Mouse (Mus musculus): ENCODE results near the gene Ephb2.

Ephb2 gene

DNA sequence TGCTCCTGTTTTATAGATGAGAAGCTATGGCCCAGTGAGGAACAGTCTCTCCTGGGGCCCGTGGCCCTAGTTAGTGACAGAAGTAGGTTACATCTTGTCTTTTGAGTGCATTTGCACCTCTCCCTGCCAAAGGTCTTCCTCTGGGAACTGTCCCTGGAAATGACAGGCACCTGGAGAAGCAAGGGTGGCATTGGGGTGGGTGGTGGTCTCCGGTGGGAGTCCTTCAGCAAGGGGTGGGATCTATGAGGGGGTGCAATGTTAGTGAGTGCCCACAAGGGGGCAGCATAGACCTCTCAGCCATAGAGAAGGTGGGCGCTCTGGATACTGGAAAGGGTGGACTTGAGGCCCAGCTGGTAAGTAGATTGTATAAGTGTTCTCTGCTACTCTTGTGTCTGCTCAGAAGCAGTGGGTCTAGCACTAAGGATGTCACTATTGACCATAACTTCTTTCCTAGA lies 184.4 kb downstream of the Ephb2 start:
- peak; percentile 74 for DNase-seq (ENCODE audit: low spot score)

DNA sequence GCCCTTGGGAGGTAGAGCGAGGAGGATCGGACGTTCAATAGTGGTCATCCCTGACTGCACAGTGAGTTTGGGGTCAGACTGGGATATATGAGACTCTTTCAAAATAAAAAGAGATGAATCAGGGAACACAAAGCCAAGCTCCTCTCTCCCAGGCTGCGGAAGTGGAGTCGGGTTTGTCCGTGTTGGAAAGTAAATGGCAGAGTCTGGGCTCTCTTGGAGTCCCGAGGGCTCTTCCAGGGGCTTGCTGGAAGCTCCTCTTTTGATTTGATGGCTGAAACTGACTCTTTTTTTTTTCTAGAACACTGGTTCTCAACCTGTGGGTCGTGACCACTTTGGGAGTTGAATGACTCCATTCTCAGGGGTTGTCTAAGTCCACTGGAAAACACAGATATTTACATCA lies 185.5 kb downstream of the Ephb2 start:
- no peak for DNase-seq (ENCODE audit: low spot score)

DNA sequence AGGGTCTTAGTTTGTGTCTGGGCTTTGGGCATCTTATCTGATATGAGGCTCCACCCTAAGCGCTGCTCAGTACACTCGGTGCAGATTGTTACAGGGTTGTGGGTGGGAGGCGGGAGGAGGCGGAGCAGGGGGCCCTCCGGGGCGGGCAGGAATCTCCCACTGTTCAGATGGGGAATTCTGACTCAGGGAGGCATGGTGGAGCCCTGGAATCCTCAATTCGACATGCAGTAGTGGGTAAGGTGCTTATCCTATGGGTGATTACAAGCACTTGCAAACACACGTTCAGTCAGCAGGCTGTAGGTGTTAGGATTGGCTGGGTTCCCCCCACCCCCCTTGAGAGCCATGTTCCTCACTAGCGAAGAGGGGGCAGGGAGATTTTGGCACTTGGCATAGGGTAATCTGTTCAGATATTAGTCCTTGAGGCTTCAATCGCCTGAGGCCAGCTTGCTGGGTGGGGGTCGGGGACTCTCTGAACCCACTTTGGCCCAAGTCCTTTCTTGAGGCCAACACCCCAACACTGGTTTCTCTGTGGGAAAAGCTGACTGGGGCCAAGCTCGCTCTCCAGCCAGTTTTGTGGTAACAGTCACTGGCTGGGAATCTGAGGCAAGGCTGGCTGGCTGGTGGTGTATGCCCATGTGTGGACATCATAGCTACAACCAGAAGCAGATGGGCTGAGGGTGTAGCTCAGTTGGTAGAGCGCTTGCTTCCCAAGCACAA lies 186.2 kb downstream of the Ephb2 start:
- DNase-seq (ENCODE audit: low spot score) = no peak

DNA sequence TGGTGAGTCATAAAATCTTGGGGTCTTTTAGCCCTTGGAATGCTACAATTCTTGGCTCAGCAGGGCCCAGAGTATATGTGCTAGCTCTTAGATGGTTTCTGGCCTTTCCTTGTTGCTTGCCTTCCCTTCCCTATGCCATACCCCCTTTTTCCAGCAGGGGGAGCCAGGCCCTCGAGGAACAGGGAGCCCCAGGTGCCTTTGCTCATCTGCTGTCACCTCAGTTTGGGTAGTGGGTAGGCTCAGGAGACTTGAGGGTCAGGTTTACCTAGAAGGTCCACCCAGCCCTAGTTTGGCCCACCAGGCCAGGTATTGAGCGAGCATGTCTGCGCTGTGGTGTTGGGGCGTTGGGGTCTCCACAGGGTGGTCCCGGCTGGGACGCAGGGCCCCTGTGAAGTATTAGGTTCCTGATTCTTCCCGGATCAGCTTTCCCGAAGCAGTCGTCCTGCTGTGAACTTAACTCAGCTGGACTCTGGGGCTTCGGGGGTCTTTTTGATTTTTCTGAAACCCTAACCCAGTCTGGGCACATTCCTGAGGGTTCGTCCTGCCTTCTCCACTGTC lies 186.8 kb downstream of the Ephb2 start:
- DNase-seq (ENCODE audit: low spot score) = peak; percentile 84

DNA sequence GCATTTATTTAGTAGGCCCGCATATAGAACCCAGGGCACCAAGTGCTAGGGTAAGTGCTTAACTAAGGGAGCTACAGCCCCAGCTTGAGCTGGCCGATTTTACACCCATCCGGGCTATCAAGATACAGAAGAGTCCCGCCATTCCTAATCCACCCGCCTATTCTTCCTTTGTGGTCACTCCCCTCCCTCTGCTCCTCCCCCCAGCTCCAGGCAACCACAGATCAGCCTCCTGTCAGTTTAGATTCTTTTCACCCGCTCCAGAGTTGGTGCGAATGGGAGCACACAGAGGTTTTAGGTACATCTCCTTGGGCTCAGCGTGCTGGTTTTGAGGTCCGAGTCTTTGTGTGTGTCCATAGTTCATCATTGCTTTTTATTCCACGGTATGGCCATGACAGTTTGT lies 196.9 kb downstream of the Ephb2 start:
- peak; percentile 77 for DNase-seq (ENCODE audit: low spot score)

DNA sequence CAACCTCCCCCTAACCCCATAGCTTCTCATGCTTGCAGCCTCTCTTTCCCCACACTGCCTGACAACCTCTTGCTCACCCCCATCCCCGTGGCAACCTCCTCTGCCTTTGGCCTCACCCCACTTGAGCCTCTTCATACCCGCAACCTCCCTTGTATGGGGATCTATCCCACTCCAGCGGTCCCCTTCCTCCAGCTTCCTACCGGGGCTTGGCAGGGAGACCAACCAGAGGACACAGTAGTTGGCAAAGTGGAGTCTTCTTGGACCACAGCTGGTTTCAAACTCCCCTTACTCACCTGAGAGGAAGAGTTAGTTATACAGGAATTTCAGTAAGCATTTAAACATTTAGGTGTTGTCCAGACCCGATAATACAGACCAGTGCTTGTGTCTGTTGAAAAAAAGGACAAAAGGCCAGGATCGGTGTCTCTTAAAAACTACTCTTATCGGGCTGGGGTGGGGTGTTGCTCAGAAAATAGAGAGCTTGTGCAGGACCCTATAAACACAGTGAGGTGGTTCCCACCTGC lies 197.5 kb downstream of the Ephb2 start:
- no peak for DNase-seq (ENCODE audit: low spot score)

DNA sequence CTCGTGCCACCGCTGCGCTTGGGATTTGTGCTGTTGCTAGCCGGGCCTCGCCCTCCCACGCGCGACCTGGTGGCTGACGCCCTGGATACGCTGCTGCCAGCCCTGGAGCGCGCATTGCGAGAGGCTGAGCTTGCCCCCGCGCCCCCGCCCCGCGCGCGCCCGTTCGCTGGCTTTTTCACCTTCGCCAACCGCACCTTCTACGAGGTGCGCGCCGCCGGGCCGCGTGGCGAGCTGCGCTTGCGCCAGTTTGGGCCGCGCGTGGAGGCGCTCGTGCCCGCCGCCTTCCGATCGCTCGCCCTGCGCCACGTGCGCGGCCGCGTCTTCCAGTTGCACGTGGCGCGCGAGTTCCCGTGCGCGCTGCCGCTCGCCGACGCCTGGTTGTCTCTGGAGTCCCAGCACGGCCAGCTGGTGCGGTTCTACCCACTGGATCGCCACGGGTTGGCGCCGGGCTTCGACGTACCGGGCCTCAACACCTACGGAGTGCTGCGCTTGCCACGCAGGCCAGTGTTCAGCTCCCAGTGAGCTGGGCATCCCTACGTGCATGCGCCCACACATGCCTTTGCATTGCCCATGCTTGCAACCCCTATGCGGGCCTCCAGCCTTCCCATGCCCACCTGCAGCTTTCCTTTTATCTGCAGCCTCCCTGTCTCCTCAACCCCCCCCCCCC lies 198.1 kb downstream of the Ephb2 start:
- DNase-seq (ENCODE audit: low spot score) = peak; percentile 64

DNA sequence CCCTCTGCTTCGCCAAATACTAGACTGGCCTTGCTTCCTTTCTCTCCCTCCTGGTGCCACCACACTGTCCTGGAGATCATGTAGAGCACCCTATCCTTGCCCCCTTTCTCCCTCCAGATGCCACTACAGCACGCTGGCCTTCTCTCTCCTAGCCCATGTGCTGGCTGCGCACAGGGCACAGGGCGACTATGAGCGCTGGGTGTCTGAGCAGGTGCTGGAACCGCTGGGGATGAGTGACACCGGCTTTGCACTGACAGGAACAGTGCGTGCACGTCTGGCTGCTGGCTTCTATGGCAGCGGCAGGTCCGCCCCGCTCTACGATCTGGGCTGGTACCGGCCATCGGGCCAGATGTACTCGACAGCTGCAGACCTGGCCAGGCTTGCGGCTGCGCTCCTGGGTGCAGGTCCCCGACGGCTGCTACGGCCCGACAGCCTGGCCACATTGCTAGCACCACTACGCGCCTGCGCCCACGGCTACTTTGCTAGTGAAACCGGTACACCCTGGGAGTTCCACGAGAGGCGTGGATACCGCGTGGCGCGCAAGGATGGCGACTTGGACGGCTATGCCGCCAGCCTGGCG lies 198.7 kb downstream of the Ephb2 start:
- DNase-seq (ENCODE audit: low spot score) = no peak

DNA sequence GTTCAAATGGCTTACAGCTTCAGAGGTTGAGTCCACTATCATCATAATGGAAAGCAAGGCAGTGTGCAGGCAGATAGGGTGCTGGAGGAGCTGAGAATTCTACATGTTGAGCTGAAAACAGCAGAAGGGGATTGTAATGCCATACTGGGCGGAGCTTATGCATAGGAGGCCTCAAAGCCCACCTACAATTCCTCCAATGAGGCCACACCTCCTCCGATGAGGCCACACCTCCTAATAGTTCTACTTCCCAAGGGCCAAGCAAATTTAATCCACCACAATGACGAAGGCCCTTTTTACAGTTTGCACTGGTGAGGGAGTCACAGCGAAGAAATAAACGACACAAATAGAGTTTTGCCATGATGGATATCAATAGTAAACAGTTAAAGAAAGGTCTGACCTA lies 199.3 kb downstream of the Ephb2 start:
- DNase-seq (ENCODE audit: low spot score) = no peak

DNA sequence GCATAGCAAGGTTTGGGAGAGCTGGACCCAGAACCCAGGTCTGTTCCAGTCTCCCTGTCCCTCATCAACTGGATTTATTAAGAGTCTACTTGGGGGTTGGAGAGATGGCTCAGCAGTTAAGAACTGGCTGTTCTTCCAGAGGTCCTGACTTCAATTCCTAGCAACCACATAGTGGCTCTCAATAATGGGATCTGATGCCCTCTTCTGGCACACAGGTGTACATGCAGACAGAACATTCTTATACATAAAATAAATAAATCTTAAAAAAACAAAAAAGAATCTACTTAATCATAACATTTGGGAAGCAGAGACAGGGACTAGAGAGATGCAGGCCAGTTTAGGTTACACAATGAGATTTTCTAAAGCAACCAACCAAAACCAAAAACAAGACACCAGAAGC lies 199.8 kb downstream of the Ephb2 start:
- no peak for DNase-seq (ENCODE audit: low spot score)

DNA sequence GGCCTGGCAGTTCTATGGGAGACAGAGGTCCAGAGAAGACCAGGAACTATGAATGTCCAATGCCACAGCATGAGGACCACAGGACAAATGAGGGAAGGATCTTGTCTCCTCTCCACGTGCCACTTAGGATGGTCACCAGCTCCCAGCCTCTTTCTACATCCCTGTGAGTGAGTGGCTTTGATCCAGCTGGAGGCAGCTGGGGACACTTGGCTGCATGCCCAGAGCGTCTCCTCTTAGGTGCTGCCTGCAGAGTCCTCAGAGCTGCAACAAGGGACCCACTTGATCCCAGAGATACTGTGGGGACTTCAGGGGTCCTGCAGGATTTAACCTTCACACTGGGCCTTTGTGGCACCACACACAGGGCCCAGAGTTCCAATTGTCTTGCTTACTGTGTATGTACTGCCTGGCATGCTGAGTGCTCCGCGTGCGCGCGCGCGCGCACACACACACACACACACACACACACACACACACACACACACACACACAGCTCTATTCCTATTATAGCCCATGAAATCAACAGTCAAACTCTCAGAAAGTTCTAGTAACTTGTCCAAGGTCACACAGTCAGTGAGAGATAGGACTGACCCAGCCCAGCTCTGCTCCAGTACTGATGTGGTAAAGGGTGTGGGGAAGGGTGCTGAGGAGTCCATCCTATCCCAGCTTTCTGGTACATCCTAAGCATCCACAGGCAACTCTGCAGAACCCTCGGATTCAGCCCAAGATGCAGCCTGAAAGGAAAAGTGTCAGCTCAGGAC lies 204.4 kb downstream of the Ephb2 start:
- no peak for DNase-seq (ENCODE audit: low spot score)

DNA sequence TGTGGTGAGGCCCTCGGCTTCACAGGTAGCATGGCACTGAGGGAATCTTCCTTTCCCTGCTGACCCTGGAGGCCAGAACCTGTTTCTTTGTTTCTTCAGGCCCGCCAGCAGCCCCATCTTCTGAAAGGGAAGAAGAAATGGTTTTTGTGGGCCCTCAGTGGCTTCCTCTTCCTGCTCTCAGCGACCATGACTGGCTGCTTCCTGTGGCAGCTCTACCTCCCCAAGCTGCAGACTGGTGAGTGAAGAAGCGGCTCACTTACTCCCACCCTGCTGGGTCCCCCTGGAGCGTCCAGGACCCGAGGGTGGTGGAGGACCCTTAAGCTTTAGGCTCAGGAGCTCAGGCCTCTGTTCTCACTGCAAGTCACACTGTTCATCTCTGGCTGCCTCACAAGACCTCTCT lies 209.2 kb downstream of the Ephb2 start:
- no peak for DNase-seq (ENCODE audit: low spot score)

DNA sequence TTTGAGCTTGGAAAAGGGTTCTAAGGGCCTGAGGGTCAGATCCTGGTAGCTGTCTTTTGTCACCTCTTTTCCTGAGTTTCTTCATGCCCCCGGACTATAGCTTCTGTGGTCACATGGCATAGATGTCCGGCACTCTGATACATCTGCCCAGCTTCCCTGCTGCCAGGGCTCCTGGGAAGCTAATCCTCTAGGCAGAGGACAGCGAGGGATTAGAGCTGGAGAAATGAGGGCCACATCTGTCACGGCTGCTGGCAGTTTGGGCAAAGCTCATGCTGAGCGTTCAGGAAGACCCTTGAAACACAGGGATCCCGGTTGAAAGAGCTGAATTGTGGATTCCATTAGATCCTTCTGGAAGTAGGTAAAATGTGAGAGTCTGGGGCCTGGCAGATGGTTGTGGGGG lies 213.4 kb downstream of the Ephb2 start, which contains the start of gene Lactbl1:
Gene Lactbl1, plus strand, starts transcription at position 234 of the 400 bp plus-strand sequence.
- no peak for DNase-seq (ENCODE audit: low spot score)

DNA sequence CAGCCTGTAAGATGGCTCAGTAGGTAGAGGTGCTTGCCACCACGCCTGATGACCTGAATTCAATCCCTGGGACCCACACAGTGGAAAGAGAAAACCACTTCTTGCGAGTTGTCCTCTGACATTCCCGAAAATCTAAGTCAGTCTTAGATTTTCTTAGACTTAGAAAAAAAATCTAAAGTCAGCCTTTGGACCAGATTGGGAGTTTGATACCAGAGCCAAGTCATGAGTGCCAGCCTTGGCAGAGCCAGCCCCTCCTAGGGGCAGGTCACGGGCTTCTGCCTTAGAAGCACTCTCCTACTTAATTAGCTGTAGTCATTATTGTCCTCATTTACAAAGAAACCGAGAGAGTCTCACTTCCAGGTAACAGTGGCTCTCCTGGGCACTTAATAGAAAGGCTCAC lies 213.8 kb downstream of the Ephb2 start:
- no peak for DNase-seq (ENCODE audit: low spot score)

DNA sequence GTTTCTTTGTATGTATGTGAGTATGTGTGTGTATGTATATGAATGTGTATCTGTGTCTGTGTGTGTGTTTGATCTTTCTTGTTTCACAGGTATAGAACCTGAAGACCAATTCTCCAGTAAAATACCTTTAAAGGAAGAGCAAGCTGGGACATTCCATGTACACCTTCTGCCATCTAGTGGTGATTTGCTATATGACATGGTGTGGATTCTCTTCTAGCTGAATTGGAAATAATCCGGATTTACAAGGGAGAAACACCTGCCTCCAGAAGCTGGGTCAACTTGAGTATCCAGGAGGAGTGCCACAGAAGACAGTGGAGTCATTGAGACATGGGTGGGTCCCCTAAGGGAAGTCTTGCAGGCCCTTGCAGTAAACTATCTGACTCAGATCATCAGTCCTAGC lies 214.5 kb downstream of the Ephb2 start:
- DNase-seq (ENCODE audit: low spot score) = peak; percentile 87

DNA sequence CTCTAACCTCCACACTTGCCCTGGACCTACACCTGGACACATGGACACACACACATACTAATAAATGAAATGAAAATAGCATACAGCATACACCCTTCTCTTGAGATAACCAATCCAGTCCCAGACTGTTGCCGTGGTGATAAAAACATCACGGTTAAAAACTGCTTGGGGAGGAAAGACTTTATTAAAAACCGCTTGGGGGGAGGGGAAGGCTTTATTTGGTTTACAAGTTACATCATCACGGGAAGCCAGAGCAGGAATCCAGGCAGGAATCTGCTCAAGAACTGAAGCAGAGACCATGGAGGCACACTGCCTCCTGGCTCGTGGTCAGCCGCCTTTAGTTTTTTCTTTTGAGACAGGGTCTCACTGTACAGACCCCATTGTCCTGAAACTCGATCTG lies 222.1 kb downstream of the Ephb2 start:
- no peak for DNase-seq (ENCODE audit: low spot score)

DNA sequence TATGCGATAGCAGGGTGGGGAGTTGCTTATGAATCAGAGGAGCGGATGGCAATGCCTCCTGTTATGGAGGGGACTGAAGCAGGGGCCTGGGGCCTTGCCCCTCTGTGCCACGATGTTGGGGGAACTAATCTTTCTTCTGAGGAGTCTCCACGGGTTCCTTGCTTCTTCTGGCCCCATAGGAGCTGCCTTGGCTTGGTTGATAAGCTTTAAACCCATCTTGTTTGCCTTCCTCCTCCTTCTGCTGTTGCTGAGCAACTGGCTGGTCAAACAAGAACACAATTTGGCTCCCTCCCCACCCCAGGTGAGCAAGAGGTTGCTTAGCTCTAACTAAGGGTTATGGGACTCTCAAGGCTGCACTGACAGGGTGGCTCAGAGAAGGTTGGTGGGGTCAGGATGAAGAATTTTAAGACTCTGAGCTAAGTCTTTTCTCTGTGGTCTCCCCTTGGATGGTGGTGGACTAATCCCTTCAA lies 225.4 kb downstream of the Ephb2 start, which contains the start of gene Tex46:
Gene Tex46, plus strand, starts transcription at position 51 of the 470 bp plus-strand sequence.
- DNase-seq (ENCODE audit: low spot score) = no peak

DNA sequence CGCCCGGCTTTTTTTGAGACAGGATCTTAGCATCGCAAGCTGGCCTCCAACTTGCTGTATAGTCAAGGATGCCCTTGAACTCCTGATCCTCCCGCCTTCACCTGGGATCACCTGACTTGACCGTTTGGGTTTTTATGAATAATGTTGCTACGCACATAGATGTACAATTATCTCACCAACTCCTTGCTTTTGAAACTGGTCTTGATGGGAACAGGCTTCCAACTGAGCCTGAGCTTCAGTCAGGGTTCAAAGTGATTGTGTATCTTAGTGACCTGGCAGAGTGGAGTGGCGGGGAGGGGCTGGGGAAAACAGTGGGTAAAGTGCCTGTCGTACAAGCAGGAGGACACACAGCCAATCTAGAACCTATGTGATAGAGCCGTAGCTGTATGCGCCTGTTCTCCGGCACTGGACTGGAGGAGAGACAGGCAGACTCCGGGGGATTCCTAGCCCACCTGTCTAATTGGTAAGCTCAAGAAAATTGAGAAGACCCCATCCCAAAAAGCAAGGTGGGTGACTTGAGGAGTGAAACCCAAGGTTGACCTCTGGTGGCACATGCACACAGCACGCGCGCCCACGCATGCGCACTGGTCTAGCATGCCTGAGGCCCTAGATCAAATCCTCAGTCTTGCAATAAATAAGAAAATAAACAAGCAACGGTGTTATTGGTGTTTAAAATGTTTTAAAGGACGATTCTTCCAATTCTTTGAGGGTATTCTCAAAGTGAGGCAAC lies 229.9 kb downstream of the Ephb2 start:
- DNase-seq (ENCODE audit: low spot score) = no peak

DNA sequence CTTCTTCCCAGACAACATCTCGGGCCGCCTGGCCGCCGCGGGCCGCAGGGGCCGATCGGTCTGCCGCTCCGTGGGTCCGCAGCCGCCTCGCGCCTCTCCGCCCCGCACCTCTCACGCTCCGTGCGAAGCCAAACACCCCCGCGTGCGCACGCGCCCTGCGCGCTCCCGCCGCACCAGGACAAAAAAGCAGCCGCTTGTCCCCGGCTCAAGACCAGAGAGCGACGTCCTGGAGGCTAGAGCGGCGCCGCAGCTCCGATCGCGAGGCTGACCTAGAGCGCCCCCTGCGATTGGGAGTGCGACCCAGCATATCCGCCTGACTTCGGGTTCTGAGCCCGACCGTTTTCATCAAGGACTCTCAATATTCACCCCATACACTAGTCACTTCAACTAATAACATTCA lies 233.2 kb downstream of the Ephb2 start, which contains the start of gene Kdm1a:
Gene Kdm1a, minus strand, starts transcription at position 156 of the 400 bp plus-strand sequence.
- peak; percentile 97 for DNase-seq (ENCODE audit: low spot score)

DNA sequence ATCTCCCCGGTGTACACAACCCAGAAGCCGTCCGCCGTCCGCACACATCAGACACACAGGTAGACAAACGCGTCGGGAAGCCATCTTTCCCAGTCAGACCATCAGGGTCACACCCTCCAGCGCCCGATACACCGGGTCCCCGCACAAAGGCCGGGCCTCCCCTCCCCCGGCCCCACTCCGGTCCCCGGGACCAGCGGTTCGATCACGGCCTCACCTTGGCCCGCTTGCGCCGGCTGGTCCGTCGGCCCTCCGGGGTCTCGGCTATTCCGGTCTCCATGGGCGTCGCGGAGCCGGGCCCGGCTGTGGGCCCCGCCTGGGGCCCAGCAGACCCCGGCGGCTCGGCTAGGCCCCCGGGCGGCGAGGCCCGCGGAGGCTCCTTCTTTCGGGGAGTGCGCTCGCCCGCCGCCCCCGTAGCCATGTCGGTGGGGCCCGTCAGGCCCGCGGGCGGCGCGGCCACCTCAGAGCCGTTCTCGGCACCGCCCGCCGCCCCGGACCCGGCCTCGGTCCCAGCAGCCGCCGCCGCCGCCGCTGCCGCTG lies 233.7 kb downstream of the Ephb2 start:
- DNase-seq (ENCODE audit: low spot score) = peak; percentile 69

DNA sequence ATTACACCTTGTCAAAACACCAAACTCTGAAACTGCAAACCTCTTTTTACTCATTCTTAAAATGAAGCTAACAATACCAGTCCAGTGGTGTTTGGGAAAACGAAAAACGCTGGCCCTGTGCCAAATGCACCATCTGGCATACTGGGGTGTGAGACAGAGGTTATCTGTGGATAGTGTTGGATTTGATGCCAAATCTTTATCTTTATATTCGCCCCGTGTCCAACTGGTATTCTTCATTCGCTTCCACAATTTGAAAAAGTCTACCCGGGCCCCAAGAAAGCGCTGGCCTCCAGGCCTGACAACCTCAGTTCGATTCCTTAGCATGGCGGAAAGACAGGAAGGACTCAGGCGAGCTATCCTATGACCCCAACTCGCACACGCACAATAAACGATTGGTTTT lies 234.3 kb downstream of the Ephb2 start:
- DNase-seq (ENCODE audit: low spot score) = peak; percentile 53

Data from embryo, embryonic 10 days (tissue).